Mouse (Mus musculus): Measurements from ENCODE around the gene Eno3. TPM values are rescaled to one million over a fixed set of nuclear protein-coding genes. Genes with fewer than 3 reads are reported as not detected.

Gene Eno3
- polyA plus RNA-seq, 1 experiment: 97.3 TPM

GRCm38 (mm10) chr11:70683640-70684039 is 26.6 kb downstream of the Eno3 start:
- Histone ChIP-seq H3K4me1 (ENCODE audit: control insufficient read depth, insufficient read depth, low read length) (peaks cover 11% of the 10 kb centered on the region; the same call in 1 of the 2 replicates), H3K4me3 (replicated peaks; ENCODE audit: extremely low read depth, low read depth, low read length) (no peak overlapping the region)
- DNase-seq: no peak
- WGBS: 86% methylated on average over 5 of the region's 5 CpGs
- TF ChIP-seq CTCF (IDR thresholded peaks at IDR 0.05; ENCODE audit: insufficient read depth, low read length) (no peak), POLR2A (IDR thresholded peaks at IDR 0.05; ENCODE audit: borderline replicate concordance, extremely low read depth, low read depth, low read length) (no peak)

- Histone ChIP-seq H3K4me3 (replicated peaks; ENCODE audit: extremely low read depth, low read depth, low read length) (peak overlapping the region; percentile 76), H3K4me1 (ENCODE audit: control insufficient read depth, insufficient read depth, low read length) (peaks cover 12% of the 10 kb centered on the region; the same call in 1 of the 2 replicates)
- WGBS: 3% methylated on average over 16 of the region's 16 CpGs
- TF ChIP-seq POLR2A (IDR thresholded peaks at IDR 0.05; ENCODE audit: borderline replicate concordance, extremely low read depth, low read depth, low read length) (no peak), CTCF (IDR thresholded peaks at IDR 0.05; ENCODE audit: insufficient read depth, low read length) (no peak)
- peak; percentile 51 for DNase-seq
Observed at GRCm38 (mm10) chr11:70686901-70687566, 30.0 kb downstream of the Eno3 start.

GRCm38 (mm10) chr11:70687601-70688199 is 30.7 kb downstream of the Eno3 start, which contains the start of gene Camta2:
Camta2 (minus strand) TSS chr11:70688105.
- peak; percentile 91 for DNase-seq
- peak within 1 kb of the TSS; percentile 76 for H3K4me3 ChIP-seq (replicated peaks; ENCODE audit: extremely low read depth, low read depth, low read length)
- peaks cover 12% of the 10 kb centered on the region; the same call in 1 of the 2 replicates for H3K4me1 ChIP-seq (ENCODE audit: control insufficient read depth, insufficient read depth, low read length)
- under 1% methylated on average over 54 of the region's 55 CpGs for WGBS
- TF ChIP-seq POLR2A (IDR thresholded peaks at IDR 0.05; ENCODE audit: borderline replicate concordance, extremely low read depth, low read depth, low read length) (peak; percentile 83; the same call in 1 of the 2 replicates), CTCF (IDR thresholded peaks at IDR 0.05; ENCODE audit: insufficient read depth, low read length) (peak; percentile 26; the same call in 1 of the 2 replicates)

- DNase-seq: no peak
- WGBS: 13% methylated on average over 8 of the region's 8 CpGs
Observed at GRCm38 (mm10) chr11:70688372-70688771, 31.4 kb downstream of the Eno3 start.

GRCm38 (mm10) chr11:70689578-70689977 is 32.6 kb downstream of the Eno3 start:
- no peak for DNase-seq
- H3K4me1 ChIP-seq (ENCODE audit: control insufficient read depth, insufficient read depth, low read length): peaks cover 12% of the 10 kb centered on the region; the same call in 1 of the 2 replicates
- WGBS: 57% methylated on average over 4 of the region's 4 CpGs
- H3K4me3 ChIP-seq (replicated peaks; ENCODE audit: extremely low read depth, low read depth, low read length): no peak overlapping the region
- no peak for TF ChIP-seq CTCF (IDR thresholded peaks at IDR 0.05; ENCODE audit: insufficient read depth, low read length)
- TF ChIP-seq POLR2A (IDR thresholded peaks at IDR 0.05; ENCODE audit: borderline replicate concordance, extremely low read depth, low read depth, low read length): no peak

More at GRCm38 (mm10) chr11:70688372-70688771, 31.4 kb downstream of the Eno3 start:
- TF ChIP-seq POLR2A (IDR thresholded peaks at IDR 0.05; ENCODE audit: borderline replicate concordance, extremely low read depth, low read depth, low read length) (no peak), CTCF (IDR thresholded peaks at IDR 0.05; ENCODE audit: insufficient read depth, low read length) (no peak)
- H3K4me1 ChIP-seq (ENCODE audit: control insufficient read depth, insufficient read depth, low read length): peaks cover 12% of the 10 kb centered on the region; the same call in 1 of the 2 replicates
- H3K4me3 ChIP-seq (replicated peaks; ENCODE audit: extremely low read depth, low read depth, low read length): peak overlapping the region; percentile 76

- WGBS: 73% methylated on average over 3 of the region's 3 CpGs
- DNase-seq: no peak
- no peak overlapping the region for H3K4me3 ChIP-seq (replicated peaks; ENCODE audit: extremely low read depth, low read depth, low read length)
- TF ChIP-seq CTCF (IDR thresholded peaks at IDR 0.05; ENCODE audit: insufficient read depth, low read length) (no peak), POLR2A (IDR thresholded peaks at IDR 0.05; ENCODE audit: borderline replicate concordance, extremely low read depth, low read depth, low read length) (no peak)
- peaks cover 2% of the 10 kb centered on the region; the same call in 1 of the 2 replicates for H3K4me1 ChIP-seq (ENCODE audit: control insufficient read depth, insufficient read depth, low read length)
Observed at GRCm38 (mm10) chr11:70693504-70693903, 36.5 kb downstream of the Eno3 start.

- 78% methylated on average over 3 of the region's 3 CpGs for WGBS
- no peak for TF ChIP-seq POLR2A (IDR thresholded peaks at IDR 0.05; ENCODE audit: borderline replicate concordance, extremely low read depth, low read depth, low read length)
- no peak for TF ChIP-seq CTCF (IDR thresholded peaks at IDR 0.05; ENCODE audit: insufficient read depth, low read length)
- DNase-seq: no peak
- Histone ChIP-seq H3K4me3 (replicated peaks; ENCODE audit: extremely low read depth, low read depth, low read length) (no peak overlapping the region), H3K4me1 (ENCODE audit: control insufficient read depth, insufficient read depth, low read length) (peaks cover 4% of the 10 kb centered on the region)
Observed at GRCm38 (mm10) chr11:70697376-70697775, 40.4 kb downstream of the Eno3 start.

GRCm38 (mm10) chr11:70699051-70699450 is 42.0 kb downstream of the Eno3 start:
- Histone ChIP-seq H3K4me1 (ENCODE audit: control insufficient read depth, insufficient read depth, low read length) (peaks cover 7% of the 10 kb centered on the region), H3K4me3 (replicated peaks; ENCODE audit: extremely low read depth, low read depth, low read length) (no peak overlapping the region)
- 86% methylated on average over 2 of the region's 2 CpGs for WGBS
- no peak for TF ChIP-seq CTCF (IDR thresholded peaks at IDR 0.05; ENCODE audit: insufficient read depth, low read length)
- TF ChIP-seq POLR2A (IDR thresholded peaks at IDR 0.05; ENCODE audit: borderline replicate concordance, extremely low read depth, low read depth, low read length): no peak
- no peak for DNase-seq

GRCm38 (mm10) chr11:70699722-70700556 is 42.9 kb downstream of the Eno3 start, which contains the start of the genes Inca1 and Kif1c:
Inca1 (minus strand) TSS chr11:70700155.
Kif1c (plus strand) TSS chr11:70700548.
- H3K4me3 ChIP-seq (replicated peaks; ENCODE audit: extremely low read depth, low read depth, low read length): peak within 1 kb of the TSS; percentile 98
- TF ChIP-seq POLR2A (IDR thresholded peaks at IDR 0.05; ENCODE audit: borderline replicate concordance, extremely low read depth, low read depth, low read length): peak; percentile 97; the same call in 1 of the 2 replicates
- TF ChIP-seq CTCF (IDR thresholded peaks at IDR 0.05; ENCODE audit: insufficient read depth, low read length): no peak
- peak; percentile 99 for DNase-seq
- H3K4me1 ChIP-seq (ENCODE audit: control insufficient read depth, insufficient read depth, low read length): peaks cover 7% of the 10 kb centered on the region
- whole genome bisulfite sequencing: 1% methylated on average over 64 of the region's 69 CpGs
